Mouse (Mus musculus) liver, postnatal 0 days (tissue): ENCODE data around the gene Iqcn.

Experiments
- CTCF ChIP-seq: sonication (generic); IDR thresholded peaks from 2 replicates; pipeline ENCODE4 v1.5.1; 2016; ENCODE audit warnings: antibody characterized with exemption, low read depth
- EP300 ChIP-seq: IDR thresholded peaks from 2 replicates; pipeline ENCODE4 v1.6.1; 2016; ENCODE audit warnings: antibody characterized with exemption, low read depth, mild to moderate bottlenecking

DNA sequence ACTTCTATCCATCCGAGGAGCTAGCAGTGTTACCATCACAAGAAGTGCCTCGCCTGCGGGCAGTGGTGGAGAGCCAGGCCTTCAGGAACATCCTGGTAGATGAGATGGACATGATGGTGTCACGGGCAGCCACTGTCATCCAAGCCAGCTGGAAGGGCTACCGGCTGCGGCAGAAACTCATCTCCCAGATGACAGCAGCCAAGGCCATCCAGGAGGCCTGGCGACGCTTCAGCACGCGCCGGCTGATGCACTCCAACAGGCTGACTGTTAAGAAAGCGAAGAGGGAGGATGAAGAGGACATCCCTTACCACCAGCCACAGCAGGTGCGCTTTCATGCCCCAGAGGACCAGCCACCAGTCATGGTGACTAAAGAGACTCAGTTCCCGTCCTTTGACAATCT is 5.0 kb downstream of the Iqcn start:
- TF ChIP-seq CTCF (no peak), EP300 (no peak)
